Mouse (Mus musculus) embryonic fibroblast, embryonic 13.5 days (primary cell): ENCODE results near the gene Tmprss7.

Experiments
- CTCF ChIP-seq: IDR thresholded peaks from 2 replicates; pipeline ENCODE4 v1.5.1; 2011; ENCODE audit warnings: mild to moderate bottlenecking, control low read depth, low read length, moderate library complexity, borderline replicate concordance; ENCODE audit not compliant: insufficient read depth
- POLR2A ChIP-seq: IDR thresholded peaks from 2 replicates; pipeline ENCODE4 v1.6.1; 2011; ENCODE audit warnings: low read depth, mild to moderate bottlenecking, control low read depth, low read length, moderate library complexity

DNA sequence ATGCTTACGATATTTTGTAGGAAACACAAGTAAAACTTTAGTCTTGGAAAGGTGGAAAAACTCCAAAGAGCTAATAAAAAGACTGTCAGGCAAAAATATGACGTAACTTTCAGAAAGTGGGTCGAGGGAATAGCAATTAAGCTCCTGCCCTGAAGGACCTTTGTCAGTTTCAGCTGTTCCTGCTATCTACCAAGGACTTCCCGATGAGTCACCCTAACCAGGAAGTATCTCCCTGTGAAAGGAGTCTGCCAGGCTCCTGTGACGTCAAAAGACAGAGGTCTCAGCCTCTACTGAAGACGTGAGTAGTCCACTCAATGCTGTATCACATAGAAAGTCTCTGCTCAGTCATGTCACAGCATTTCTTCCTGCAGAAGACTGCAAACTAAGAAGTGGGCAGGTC lies 49.1 kb downstream of the Tmprss7 start:
- TF ChIP-seq POLR2A, result no peak
- no peak for TF ChIP-seq CTCF
